8 mouse cellular contexts compared by ENCODE assay signal in the genomic region with DNA sequence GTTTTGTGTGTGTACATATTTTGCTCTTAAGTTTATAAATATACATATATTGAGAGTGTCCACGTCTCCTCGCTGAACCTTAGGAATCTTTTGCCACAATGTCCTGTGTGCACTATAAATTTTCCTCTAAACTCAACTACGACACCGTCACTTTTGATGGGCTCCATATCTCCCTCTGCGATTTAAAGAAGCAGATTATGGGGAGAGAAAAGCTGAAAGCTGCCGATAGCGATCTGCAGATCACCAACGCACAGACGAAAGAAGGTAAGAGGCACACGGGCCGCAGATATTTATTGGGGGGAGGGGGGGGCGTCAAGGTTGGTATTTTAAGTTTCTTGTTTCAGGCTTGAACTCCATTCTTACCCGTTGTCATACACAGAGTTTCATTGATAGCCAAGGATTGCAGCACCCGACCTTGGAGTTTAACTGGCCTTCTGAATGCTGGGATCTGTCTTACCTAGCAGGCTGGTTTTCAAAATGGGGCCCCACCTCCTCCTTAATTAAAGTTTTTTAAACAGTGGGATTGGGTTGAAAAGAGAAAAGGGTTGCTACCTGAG. TPM values are rescaled to one million over a fixed set of nuclear protein-coding genes. Genes with fewer than 3 reads are reported as not detected.
DNase-seq lines count a peak whose midpoint lies in the region; ATAC-seq and TF ChIP-seq lines count a peak whose summit lies in the region.

No protein-coding gene starts in this region.

- H3K9ac ChIP-seq in hindbrain, embryonic 12.5 days = peak overlapping the region; percentile 98
- peak overlapping the region; percentile 99 for H3K9ac ChIP-seq in midbrain, embryonic 14.5 days (replicated peaks; ENCODE audit: low read length)

- H3K27ac ChIP-seq in layer of hippocampus, adult 2 months = peak overlapping the region; percentile 100
- H3K27ac ChIP-seq in hindbrain, embryonic 12.5 days = 0 out of 2 replicates have a peak overlapping the region, but pooled peaks have one; percentile 90
- H3K27ac ChIP-seq in midbrain, embryonic 14.5 days (replicated peaks; ENCODE audit: low read depth, low read length) = no peak overlapping the region

- H3K9me3 ChIP-seq in hindbrain, embryonic 12.5 days (replicated peaks) = no peaks in the 10 kb centered on the region
- H3K9me3 ChIP-seq in midbrain, embryonic 14.5 days (ENCODE audit: control insufficient read depth, low read length) = no peaks in the 10 kb centered on the region

- ATAC-seq in hindbrain, embryonic 12.5 days (ENCODE audit: low FRiP score) = no peak
- no peak for ATAC-seq in midbrain, embryonic 14.5 days (ENCODE audit: low FRiP score, low TSS enrichment)
- no peak for ATAC-seq in inflammation-experienced regulatory T-cells, adult 6 months

- no peak for DNase-seq in layer of hippocampus, adult 2 months (ENCODE audit: low spot score in 2 of 2)
- DNase-seq in layer of hippocampus, adult 8-10 months (ENCODE audit: low spot score in 2 of 2) = no peak
- peak; percentile 42 to 63 for DNase-seq in adrenal gland, postnatal 36 days
- DNase-seq in midbrain, embryonic 14.5 days = peak; percentile 5
- DNase-seq in right cerebral cortex, adult 2 months (ENCODE audit: low spot score in 2 of 2) = no peak
- DNase-seq in cerebellum, adult 9-10 months = no peak

- H3K36me3 ChIP-seq in hindbrain, embryonic 12.5 days = peaks cover 7% of the 10 kb centered on the region; the same call in 1 of the 2 replicates
- H3K36me3 ChIP-seq in midbrain, embryonic 14.5 days (ENCODE audit: control insufficient read depth, insufficient read depth, low read length) = peaks cover 3% of the 10 kb centered on the region; the same call in 1 of the 2 replicates

- H3K4me2 ChIP-seq in hindbrain, embryonic 12.5 days (replicated peaks) = peak overlapping the region; percentile 89
- H3K4me2 ChIP-seq in midbrain, embryonic 14.5 days (ENCODE audit: low read length) = peak overlapping the region; percentile 94

- H3K4me1 ChIP-seq in hindbrain, embryonic 12.5 days = peaks cover 21% of the 10 kb centered on the region
- peaks cover 42% of the 10 kb centered on the region for H3K4me1 ChIP-seq in midbrain, embryonic 14.5 days (ENCODE audit: control insufficient read depth, insufficient read depth, low read length)

- H3K27me3 ChIP-seq in hindbrain, embryonic 12.5 days = no peaks in the 10 kb centered on the region
- no peaks in the 10 kb centered on the region for H3K27me3 ChIP-seq in midbrain, embryonic 14.5 days (ENCODE audit: control insufficient read depth, insufficient read depth, low read length)

- peak overlapping the region; percentile 99 for H3K4me3 ChIP-seq in layer of hippocampus, adult 2 months
- peak overlapping the region; percentile 84 for H3K4me3 ChIP-seq in hindbrain, embryonic 12.5 days
- peak overlapping the region; percentile 98 for H3K4me3 ChIP-seq in midbrain, embryonic 14.5 days (replicated peaks; ENCODE audit: low read depth, low read length)

- no peak for TF ChIP-seq CTCF in layer of hippocampus, adult 2 months (conservative IDR thresholded peaks at IDR 0.05)

- WGBS in hindbrain, embryonic 12.5 days = 1% methylated on average over 14 of the region's 14 CpGs
- under 1% methylated on average over 14 of the region's 14 CpGs for WGBS in midbrain, embryonic 14.5 days

RNA-seq across cellular contexts. Expression of a gene that starts 5.5 kb away (rescaled TPM):
- 10 to 100 TPM; 70.9 to 78.7 TPM for total RNA-seq in layer of hippocampus, adult 2 months (2021)
- 10 to 100 TPM; 63.1 to 71.0 (median 67.6) TPM for total RNA-seq in layer of hippocampus, adult 8-10 months (2022)
- total RNA-seq in adrenal gland, postnatal 36 days (2021) = 10 to 100 TPM; 56.5 to 63.1 TPM
- polyA plus RNA-seq in hindbrain, embryonic 12.5 days (2016; fragmentation: Nextera tagmentation; extraction: Ambion mirVana) = 37.9 and 40.4 TPM in 2 replicates
- polyA plus RNA-seq in midbrain, embryonic 14.5 days (2014; fragmentation: Nextera tagmentation; extraction: Ambion mirVana) = 31.6 and 36.8 TPM in 2 replicates
- 10 to 100 TPM; 33.9 to 66.1 (median 58.2) TPM for polyA plus RNA-seq in inflammation-experienced regulatory T-cells, adult 6 months (2017; shearing (Covaris generic))

Comparison
In these comparisons a context has a peak if more than half of its experiments do, and no peak if none do; other contexts are left out.
1. DNase-seq: peak in adrenal gland, postnatal 36 days (2 of 2) and midbrain, embryonic 14.5 days (single experiment); none in layer of hippocampus, adult 2 months (0 of 2), layer of hippocampus, adult 8-10 months (0 of 2), right cerebral cortex, adult 2 months (0 of 2) and cerebellum, adult 9-10 months (single experiment).
2. Peak in every context shown above with its lines, with median percentiles within 50 percentile points of each other: H3K4me3 ChIP-seq.